Mouse (Mus musculus) ES-E14 (cell line): ENCODE measurements around the gene Ipcef1.

Source experiments
- CHD2 ChIP-seq: IDR thresholded peaks from 2 replicates; pipeline ENCODE4 v1.6.1; 2014; ENCODE audit warnings: mild to moderate bottlenecking, low read depth, low read length, inconsistent platforms
- HCFC1 ChIP-seq: IDR thresholded peaks from 2 replicates; pipeline ENCODE4 v1.6.1; 2012; ENCODE audit warnings: low read length, inconsistent platforms, borderline replicate concordance; ENCODE audit not compliant: insufficient read depth
- MAFK ChIP-seq: IDR thresholded peaks from 2 replicates; pipeline ENCODE4 v1.6.1; 2014; ENCODE audit warnings: mild to moderate bottlenecking, low read depth, low read length, inconsistent platforms; ENCODE audit not compliant: insufficient read depth
- ZC3H11A ChIP-seq: IDR thresholded peaks from 2 replicates; pipeline ENCODE4 v1.6.1; 2012; ENCODE audit warnings: low read depth, mild to moderate bottlenecking, inconsistent platforms, low read length, borderline replicate concordance
- ZNF384 ChIP-seq: IDR thresholded peaks from 2 replicates; pipeline ENCODE4 v1.6.1; 2012; ENCODE audit warnings: low read depth, low read length, inconsistent platforms

- TF ChIP-seq ZNF384: no peak
- no peak for TF ChIP-seq HCFC1
- TF ChIP-seq CHD2: no peak
- TF ChIP-seq MAFK: no peak
- TF ChIP-seq ZC3H11A: no peak
Observed at GRCm38 (mm10) chr10:6986246-6986645, 66.0 kb downstream of the Ipcef1 start.
